Mouse (Mus musculus): ENCODE measurements around the gene Sytl3.

Sytl3 gene

DNA sequence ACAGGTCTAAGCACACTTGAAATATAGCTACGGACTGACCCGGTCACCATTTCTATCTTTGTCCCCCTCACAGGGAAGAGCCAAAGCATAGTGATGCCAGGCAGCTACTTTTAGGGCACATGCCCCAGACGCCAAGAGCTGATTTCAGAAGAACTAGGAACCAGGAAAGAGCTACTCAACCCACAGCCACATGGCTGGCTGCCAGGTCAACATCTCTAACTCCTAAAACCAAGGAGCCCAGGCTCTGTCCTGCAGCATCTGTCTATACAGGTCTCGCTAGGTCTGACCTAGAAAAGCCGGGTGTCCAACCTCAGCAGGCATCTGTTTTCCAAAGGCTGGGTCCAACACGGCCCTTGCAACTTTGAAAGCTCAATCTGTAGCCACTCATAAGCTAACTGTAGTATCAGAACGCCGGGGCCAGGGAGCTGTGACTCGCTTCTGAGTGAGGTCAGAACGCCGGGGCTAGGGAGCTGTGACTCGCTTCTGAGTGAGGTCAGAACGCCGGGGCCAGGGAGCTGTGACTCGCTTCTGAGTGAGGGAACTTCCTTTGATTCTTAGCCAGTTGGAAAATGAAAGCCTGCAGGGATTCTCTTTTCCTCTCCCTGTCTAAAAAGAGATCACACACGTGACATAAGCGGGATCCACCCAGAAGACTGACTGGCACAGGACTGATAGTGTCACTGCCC lies 90.0 kb downstream of the Sytl3 start:
- in situ Hi-C loops (cut with MboI, MseI): loop anchor here (25.0 kb wide), 1 partner anchor 1213 kb away; no protein-coding TSS in a partner anchor

- in situ Hi-C loops (cut with MboI, MseI): no loop called here
Measured at GRCm38 (mm10) chr17:6751221-6751859, 92.4 kb downstream of the Sytl3 start.

- in situ Hi-C loops (cut with MboI, MseI): no loop called here
Measured at GRCm38 (mm10) chr17:6752375-6752774, 93.5 kb downstream of the Sytl3 start.

GRCm38 (mm10) chr17:6755176-6755575 lies 96.3 kb downstream of the Sytl3 start:
- in situ Hi-C loops (cut with MboI, MseI): no loop called here

DNA sequence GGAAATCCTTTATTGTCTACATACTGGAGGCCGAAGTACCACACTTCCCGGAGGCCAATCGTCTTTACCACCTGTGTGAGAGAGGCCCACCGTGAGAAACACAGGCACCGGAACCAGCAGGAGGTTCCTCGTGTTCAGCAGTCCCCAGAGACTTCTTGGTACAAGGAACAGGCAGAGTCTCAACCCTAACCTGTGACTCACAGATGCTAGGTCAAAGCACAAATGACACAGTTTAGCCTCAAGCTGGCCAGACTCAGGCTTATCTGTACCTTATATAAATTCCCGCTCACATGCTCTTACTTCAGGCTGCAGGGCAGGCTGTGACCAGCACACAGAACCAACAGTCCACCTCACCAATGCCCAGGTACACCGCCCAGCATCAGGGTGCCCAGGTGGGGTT lies 97.0 kb downstream of the Sytl3 start:
- in situ Hi-C loops (cut with MboI, MseI): no loop called here

- in situ Hi-C loops (cut with MboI, MseI): no loop called here
Measured at GRCm38 (mm10) chr17:6757902-6758301, 99.0 kb downstream of the Sytl3 start.

- in situ Hi-C loops (cut with MboI, MseI): no loop called here
Measured at GRCm38 (mm10) chr17:6758845-6759244, 100.0 kb downstream of the Sytl3 start.

GRCm38 (mm10) chr17:6759717-6760292 lies 100.9 kb downstream of the Sytl3 start:
- in situ Hi-C loops (cut with MboI, MseI): no loop called here

DNA sequence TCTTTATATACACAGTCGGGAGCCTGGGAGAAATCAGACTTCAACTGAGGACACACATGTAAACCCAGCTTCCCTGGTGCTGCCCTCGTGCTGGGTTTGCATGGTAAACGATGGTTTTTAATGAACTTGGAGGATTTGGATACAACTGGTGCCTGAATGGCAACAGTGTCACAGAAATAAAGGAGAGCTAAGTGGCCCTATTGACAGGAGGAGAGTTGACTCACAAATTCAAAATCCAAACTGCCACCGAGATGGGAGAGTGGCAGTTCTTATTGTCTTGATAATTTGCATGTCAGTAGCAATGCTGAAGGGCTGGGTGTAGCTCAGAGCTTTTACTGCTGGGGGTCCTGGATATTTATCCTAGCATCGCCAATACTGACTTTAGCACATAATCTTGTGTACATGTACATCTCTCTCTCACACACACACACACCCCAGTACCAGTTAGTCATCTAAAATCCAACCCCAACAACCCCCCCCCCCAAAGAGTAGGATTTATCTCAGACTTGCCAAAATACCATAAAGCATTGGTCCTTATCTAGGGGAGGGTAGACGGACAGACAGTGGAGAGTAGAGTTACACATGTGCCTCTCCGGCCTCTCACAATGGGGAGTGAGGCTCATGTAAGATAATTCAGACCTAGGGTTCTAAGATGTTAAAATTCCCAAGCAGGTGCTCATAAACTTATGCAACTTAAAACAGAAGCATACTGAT lies 104.8 kb downstream of the Sytl3 start:
- in situ Hi-C loops (cut with MboI, MseI): no loop called here

- in situ Hi-C loops (cut with MboI, MseI): no loop called here
Measured at GRCm38 (mm10) chr17:6764227-6764593, 105.3 kb downstream of the Sytl3 start.

- in situ Hi-C loops (cut with MboI, MseI): no loop called here
Measured at GRCm38 (mm10) chr17:6764730-6765129, 105.8 kb downstream of the Sytl3 start.

- in situ Hi-C loops (cut with MboI, MseI): no loop called here
Measured at GRCm38 (mm10) chr17:6765886-6766285, 107.0 kb downstream of the Sytl3 start.

DNA sequence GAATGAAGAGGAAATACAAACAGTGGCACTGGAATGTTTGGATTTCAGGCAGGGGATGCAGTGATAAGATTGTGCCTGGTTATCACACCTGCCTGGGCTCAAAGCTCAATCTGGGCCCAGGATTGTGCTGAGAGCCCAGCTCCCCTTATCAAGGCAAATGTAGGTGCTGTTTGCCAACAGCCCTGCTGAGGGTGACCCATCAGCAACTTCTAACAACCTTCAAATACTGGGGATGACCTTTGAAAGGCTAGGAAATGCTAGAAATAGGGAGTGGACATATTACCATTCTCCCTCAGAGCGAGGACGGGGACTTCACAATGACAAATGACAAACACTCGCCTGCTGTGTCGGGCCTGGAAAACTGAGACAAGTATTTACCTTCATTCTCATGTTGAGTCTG lies 107.9 kb downstream of the Sytl3 start:
- in situ Hi-C loops (cut with MboI, MseI): no loop called here

DNA sequence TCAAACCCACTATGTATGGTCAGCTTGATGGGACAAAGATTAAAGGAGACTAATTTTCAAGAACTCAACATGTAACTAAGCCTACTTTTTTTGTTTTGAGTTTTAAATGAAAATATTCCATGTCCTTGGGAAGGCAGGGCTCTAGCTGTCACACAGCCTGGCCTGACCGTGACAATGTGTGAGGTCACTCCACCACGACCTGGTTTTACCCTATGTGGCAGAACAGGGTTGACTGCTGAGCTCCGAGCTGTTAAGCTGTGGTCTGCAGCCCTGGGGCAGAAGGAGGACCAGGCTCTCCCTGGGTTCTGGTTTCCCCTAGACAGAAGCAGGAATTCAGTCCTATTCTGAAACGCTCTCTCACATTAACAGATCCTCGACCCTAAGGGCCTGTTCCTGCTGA lies 108.9 kb downstream of the Sytl3 start:
- in situ Hi-C loops (cut with MboI, MseI): no loop called here

GRCm38 (mm10) chr17:6768301-6768788 lies 109.5 kb downstream of the Sytl3 start:
- in situ Hi-C loops (cut with MboI, MseI): no loop called here

DNA sequence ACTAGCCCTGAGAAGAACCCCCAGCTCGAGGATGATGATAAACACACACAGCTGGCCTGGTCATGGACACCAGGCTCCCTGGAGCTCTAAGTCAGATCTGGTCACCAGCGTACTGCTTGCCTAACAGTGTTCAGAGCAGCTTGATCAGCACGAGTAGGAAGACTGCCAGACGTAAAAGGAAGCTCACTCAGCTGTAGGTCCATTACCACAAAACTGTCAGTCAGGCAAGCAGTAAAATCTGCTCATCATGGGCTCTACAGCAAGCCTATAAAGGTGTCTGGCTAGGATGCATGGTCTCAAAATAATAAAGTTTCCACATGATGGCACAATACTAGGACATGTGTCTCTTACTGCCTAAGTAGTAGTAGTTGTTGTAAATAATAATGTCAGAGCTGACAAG lies 110.7 kb downstream of the Sytl3 start:
- in situ Hi-C loops (cut with MboI, MseI): no loop called here

GRCm38 (mm10) chr17:6771661-6772489 lies 113.0 kb downstream of the Sytl3 start:
- in situ Hi-C loops (cut with MboI, MseI): no loop called here

- in situ Hi-C loops (cut with MboI, MseI): no loop called here
Measured at GRCm38 (mm10) chr17:6772490-6772773, 113.5 kb downstream of the Sytl3 start.

- in situ Hi-C loops (cut with MboI, MseI): no loop called here
Measured at GRCm38 (mm10) chr17:6773249-6773966, 114.5 kb downstream of the Sytl3 start.

DNA sequence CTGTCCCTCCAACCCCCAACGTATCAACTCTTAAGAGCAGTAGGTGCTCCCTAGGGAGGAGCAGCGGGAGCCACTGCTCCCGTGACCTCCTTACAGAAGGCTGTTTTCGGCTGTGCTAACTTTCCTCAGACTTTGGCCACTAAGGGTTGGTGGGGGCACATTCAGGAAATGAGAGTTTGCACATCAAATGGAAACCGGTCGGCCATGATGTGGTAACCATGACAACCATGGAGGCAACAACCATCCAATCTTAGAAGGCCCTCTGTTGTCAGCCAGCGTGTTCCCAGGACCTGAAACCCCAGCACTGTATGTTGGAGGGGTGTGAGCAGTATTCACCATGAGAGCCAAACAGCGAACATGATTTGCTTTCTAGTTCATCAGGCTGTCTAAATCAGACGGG lies 116.3 kb downstream of the Sytl3 start:
- in situ Hi-C loops (cut with MboI, MseI): no loop called here

- in situ Hi-C loops (cut with MboI, MseI): no loop called here
Measured at GRCm38 (mm10) chr17:6775671-6776070, 116.8 kb downstream of the Sytl3 start.

Data from T-helper 1 cell (primary cell).